Mouse (Mus musculus) lung, embryonic 15.5 days (tissue): ENCODE results near the gene Nr1h4. TPM values are rescaled to one million over a fixed set of nuclear protein-coding genes. Genes with fewer than 3 reads are reported as not detected.

Experiments used
- ATAC-seq: fragments of 200-750 bp; cut with Nextera tagmentation; 2 replicates; pipeline ENCODE4 v1.8.0; 2017; ENCODE audit warnings: moderate number of reproducible peaks, borderline replicate concordance; ENCODE audit not compliant: low FRiP score, low TSS enrichment; ENCODE audit errors: extremely low read depth
- H3K27ac ChIP-seq: fragments of 300-500 bp; sonication (generic); 2 replicates; pipeline ENCODE4 v1.5.1; 2015; ENCODE audit warnings: moderate library complexity, mild to moderate bottlenecking, inconsistent platforms
- H3K27me3 ChIP-seq: fragments of 300-500 bp; sonication (generic); 2 replicates; pipeline ENCODE4 v1.6.1; 2015; ENCODE audit warnings: inconsistent platforms
- H3K36me3 ChIP-seq: fragments of 300-500 bp; sonication (generic); 2 replicates; pipeline ENCODE4 v1.6.1; 2015; ENCODE audit warnings: inconsistent platforms
- H3K4me1 ChIP-seq: fragments of 300-500 bp; sonication (generic); 2 replicates; pipeline ENCODE4 v1.6.1; 2015; ENCODE audit warnings: inconsistent platforms
- H3K4me2 ChIP-seq: fragments of 300-500 bp; sonication (generic); 2 replicates; pipeline ENCODE4 v1.6.1; 2015; ENCODE audit warnings: inconsistent platforms, mild to moderate bottlenecking, moderate library complexity
- H3K4me3 ChIP-seq: fragments of 300-500 bp; sonication (generic); 2 replicates; pipeline ENCODE4 v1.5.1; 2015; ENCODE audit warnings: mild to moderate bottlenecking, inconsistent platforms
- H3K9ac ChIP-seq: fragments of 300-500 bp; sonication (generic); 2 replicates; pipeline ENCODE4 v1.6.1; 2015; ENCODE audit warnings: inconsistent platforms
- H3K9me3 ChIP-seq: fragments of 300-500 bp; sonication (generic); 2 replicates; pipeline ENCODE4 v1.6.1; 2016; ENCODE audit warnings: inconsistent platforms
- WGBS: fragments of 180-500 bp; shearing (Covaris S2); methylation state at CpG from one replicate; pipeline ENCODE4 v1.1.7; 2015; 5-methylcytosine and 5-hydroxymethylcytosine counted together
- polyA plus RNA-seq: library from polyadenylated mRNA; unstranded; fragments of >200 nt; fragmentation: Nextera tagmentation; extraction: Ambion mirVana; gene quantifications from 2 replicates; pipeline ENCODE4 v1.2.1, GENCODE M21; 2015

Nr1h4 gene
- polyA plus RNA-seq, 1 experiment from 2014 or later: 0.16 TPM

DNA sequence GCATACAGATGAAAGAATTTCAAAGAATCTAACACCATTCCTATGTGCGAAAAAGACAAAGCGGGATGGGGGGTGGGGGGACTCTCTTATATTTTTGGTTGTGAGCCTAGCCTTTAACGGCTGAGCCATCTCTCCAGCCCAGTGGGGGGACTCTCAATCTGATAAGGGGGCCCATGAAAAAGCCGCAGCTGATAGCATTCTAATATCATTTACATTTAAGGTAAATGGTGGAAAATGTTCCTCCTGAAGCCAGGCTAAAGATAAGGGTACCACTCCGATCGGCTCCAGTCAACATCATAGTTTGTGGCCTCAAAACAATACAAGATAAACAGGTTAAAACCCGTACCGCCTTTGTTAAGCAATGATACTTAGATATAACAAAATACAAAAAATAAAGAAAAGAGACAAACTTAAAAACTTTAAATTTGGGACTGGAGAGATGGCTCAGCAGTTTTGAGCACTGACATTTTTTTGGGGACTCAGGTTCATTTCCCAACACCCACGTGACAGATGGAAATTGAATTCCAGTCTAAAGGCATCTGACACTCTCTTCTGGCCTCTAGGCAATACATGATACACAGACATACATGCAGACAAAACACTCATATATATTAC is 110.1 kb downstream of the Nr1h4 start:
- Histone ChIP-seq H3K36me3 (peaks cover 57% of the 10 kb centered on the region), H3K4me1 (no peaks in the 10 kb centered on the region)
- 86% methylated on average over 9 of the region's 9 CpGs for WGBS

DNA sequence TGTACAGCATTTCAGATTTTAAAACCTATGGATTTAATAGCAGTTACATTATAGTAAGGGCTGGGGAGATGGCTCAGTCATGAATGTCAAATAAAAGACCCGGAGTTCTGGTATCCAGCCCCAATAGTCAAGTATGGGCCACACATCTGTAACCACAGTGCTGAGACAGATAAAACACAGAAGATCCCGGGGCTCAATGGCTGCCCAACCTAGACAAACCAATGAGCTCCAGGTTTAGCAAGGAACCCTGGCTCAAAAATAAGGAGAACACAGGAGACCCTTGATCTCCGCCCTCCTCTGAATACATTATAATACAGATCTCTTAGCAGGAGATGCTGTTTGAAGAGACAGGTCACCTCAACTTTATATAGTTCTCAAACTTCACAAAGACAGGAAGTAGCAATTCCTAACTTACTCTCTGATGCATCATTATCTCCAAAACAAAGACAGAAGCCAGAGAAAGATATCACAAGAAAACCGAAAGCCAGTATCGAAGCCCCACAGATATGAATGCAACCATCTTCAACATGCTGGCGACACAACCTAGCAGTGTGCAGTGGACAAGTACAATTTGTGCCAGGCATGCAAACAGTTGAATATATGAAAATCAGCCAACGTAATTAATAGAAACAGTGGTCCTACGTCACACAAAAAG is 110.8 kb downstream of the Nr1h4 start:
- Histone ChIP-seq H3K4me2 (no peak overlapping the region), H3K27me3 (no peaks in the 10 kb centered on the region), H3K4me3 (no peak overlapping the region), H3K9me3 (no peaks in the 10 kb centered on the region), H3K36me3 (peaks cover 57% of the 10 kb centered on the region), H3K27ac (no peak overlapping the region), H3K4me1 (no peaks in the 10 kb centered on the region), H3K9ac (no peak overlapping the region)
- 86% methylated on average over 8 of the region's 8 CpGs for WGBS
- no peak for ATAC-seq

More for the DNA sequence above, 110.1 kb downstream of the Nr1h4 start:
- Histone ChIP-seq H3K27me3 (no peaks in the 10 kb centered on the region), H3K9ac (no peak overlapping the region), H3K4me3 (no peak overlapping the region), H3K27ac (no peak overlapping the region), H3K9me3 (no peaks in the 10 kb centered on the region), H3K4me2 (no peak overlapping the region)
- ATAC-seq: no peak

DNA sequence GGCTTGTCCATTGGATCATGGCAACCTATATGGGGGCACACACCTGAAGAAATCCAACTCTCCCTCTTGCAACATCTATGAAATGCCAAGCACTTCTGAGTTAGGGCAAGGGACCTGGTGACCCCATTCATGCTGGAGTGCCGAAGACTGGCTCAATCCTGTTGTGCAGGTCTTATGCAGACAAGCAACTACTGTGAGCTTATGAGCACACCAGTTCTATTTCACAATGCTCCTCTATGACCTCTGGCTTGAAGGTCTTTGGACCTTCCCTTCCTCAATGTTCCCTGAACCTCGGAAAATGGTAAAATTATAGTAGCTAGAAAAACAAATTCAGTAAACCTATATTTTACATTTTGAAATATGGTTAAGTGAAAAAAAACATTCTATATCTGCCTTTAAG is 115.4 kb downstream of the Nr1h4 start:
- no peak overlapping the region for H3K4me3 ChIP-seq
- no peak overlapping the region for H3K4me2 ChIP-seq
- no peak overlapping the region for H3K9ac ChIP-seq
- H3K36me3 ChIP-seq: peaks cover 65% of the 10 kb centered on the region
- no peak for ATAC-seq
- no peak overlapping the region for H3K27ac ChIP-seq
- WGBS: 88% methylated on average over 2 of the region's 2 CpGs
- H3K27me3 ChIP-seq: no peaks in the 10 kb centered on the region
- H3K9me3 ChIP-seq: no peaks in the 10 kb centered on the region
- H3K4me1 ChIP-seq: no peaks in the 10 kb centered on the region

DNA sequence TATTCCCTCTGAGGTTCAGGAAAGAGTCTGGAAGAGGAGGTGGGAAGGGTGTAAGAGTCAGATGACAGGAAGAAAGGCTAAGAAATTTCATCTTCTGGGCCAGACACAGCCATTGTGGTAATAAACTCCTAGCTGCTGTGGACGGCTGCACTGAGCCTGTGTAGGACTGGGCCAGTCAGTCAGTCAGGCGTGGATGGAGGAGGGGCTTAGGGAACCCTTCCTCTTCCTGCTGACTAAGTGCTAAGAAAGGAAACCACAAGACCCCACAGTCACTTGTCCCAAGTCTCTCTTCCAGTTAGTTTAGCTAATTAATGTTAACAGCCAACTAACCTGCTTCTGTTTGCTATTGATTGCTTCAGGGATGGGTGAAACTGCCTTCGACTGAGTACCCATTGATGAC is 117.9 kb downstream of the Nr1h4 start:
- H3K36me3 ChIP-seq: peaks cover 64% of the 10 kb centered on the region
- H3K4me3 ChIP-seq: no peak overlapping the region
- H3K9me3 ChIP-seq: no peaks in the 10 kb centered on the region
- H3K4me1 ChIP-seq: no peaks in the 10 kb centered on the region
- H3K27me3 ChIP-seq: no peaks in the 10 kb centered on the region
- no peak overlapping the region for H3K4me2 ChIP-seq
- H3K27ac ChIP-seq: no peak overlapping the region
- ATAC-seq: no peak
- WGBS: 70% methylated on average over 3 of the region's 3 CpGs
- H3K9ac ChIP-seq: no peak overlapping the region

DNA sequence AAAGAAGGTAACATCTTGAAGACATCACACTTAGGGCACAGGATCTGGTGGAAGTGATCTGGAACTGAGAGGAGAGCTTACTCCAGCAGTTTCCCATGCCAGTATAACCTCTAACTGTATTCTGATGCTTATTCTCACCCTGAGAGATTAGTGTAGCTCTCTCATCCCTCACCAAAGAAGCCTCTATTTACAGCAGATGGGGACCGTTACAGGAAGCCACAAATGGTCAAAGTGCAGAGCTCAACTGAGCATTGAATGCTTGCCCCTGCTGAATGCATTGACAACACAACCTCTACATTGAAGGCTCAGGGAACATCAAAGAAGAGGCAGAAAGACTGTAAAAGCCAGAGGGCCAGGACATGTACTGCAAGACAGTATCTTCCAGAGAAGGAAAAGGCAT is 125.8 kb downstream of the Nr1h4 start:
- Histone ChIP-seq H3K9me3 (no peaks in the 10 kb centered on the region), H3K27ac (no peak overlapping the region), H3K9ac (no peak overlapping the region), H3K4me3 (no peak overlapping the region), H3K36me3 (peaks cover 13% of the 10 kb centered on the region), H3K4me2 (no peak overlapping the region), H3K27me3 (no peaks in the 10 kb centered on the region), H3K4me1 (no peaks in the 10 kb centered on the region)
- no peak for ATAC-seq
- WGBS: 64% methylated on average over 1 of the region's 1 CpGs

DNA sequence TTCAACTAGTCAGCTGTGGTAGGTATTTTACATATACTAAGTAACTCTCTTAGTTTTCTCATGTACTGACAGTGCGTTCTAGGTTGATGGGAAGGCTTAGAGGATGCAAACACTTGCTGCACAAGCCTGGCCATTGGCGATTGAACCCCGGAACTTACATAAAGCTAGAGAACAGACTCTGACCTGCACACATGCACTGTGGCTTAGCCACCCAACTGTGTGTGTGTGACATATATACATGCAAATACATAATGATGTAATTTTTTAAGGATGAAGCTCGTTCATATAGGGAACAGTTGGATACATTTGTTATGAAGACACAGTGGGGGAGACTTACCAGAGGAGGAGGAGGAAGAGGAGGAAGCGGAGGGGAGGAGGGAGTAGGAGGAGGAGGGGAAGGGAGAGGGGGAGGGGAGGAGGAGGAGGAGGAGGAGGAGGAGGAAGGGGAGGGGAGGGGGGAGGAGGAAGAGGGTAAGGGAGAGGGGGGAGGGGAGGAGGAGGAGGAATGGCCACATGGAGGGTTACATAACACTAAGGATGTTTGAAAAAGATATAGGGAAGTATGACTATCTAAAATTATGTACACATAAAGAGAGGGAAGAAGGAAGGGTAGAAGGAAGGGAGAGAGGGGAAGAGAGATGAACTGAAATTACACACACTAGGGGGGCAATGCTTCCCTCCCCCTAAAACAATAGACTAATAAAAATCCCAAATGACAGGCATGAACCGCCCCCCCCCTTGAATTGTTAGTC is 126.5 kb downstream of the Nr1h4 start:
- no peak overlapping the region for H3K27ac ChIP-seq
- no peak for ATAC-seq
- no peaks in the 10 kb centered on the region for H3K27me3 ChIP-seq
- no peaks in the 10 kb centered on the region for H3K4me1 ChIP-seq
- H3K9ac ChIP-seq: no peak overlapping the region
- H3K4me2 ChIP-seq: no peak overlapping the region
- no peaks in the 10 kb centered on the region for H3K9me3 ChIP-seq
- WGBS: 68% methylated on average over 5 of the region's 6 CpGs
- H3K4me3 ChIP-seq: no peak overlapping the region
- H3K36me3 ChIP-seq: peaks cover 11% of the 10 kb centered on the region; the same call in 1 of the 2 replicates

DNA sequence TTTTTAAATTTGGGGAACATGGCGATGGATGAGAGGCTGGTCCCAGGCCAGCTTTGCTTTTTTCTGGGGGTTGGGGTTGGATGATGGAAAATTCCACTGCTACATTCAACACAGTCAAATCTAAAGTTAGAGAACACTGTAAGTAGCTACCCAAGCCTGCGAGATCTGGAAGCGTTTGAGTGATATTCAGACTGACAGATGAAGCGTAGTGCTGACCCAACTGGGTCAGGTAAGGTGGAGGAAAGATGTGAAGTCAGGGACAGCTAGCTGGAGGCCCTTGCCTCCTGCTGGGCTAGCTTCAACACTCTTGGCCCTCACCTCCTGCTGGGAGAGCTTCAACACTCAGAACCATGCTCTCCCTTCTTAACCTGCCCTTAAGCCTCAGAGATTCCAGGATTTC is 128.4 kb downstream of the Nr1h4 start:
- Histone ChIP-seq H3K36me3 (no peaks in the 10 kb centered on the region), H3K27me3 (no peaks in the 10 kb centered on the region), H3K4me3 (no peak overlapping the region), H3K9me3 (peaks cover 3% of the 10 kb centered on the region; the same call in 1 of the 2 replicates), H3K4me2 (no peak overlapping the region), H3K4me1 (no peaks in the 10 kb centered on the region), H3K27ac (no peak overlapping the region), H3K9ac (no peak overlapping the region)
- 61% methylated on average over 4 of the region's 4 CpGs for WGBS
- ATAC-seq: no peak

Other genes starting within 250 kb of the Nr1h4 start
- 0.82 and 1.1 TPM in 2 replicates for gene Ano4, start 188.8 kb downstream of the Nr1h4 start, polyA plus RNA-seq
- gene Gas2l3, start 89.6 kb downstream of the Nr1h4 start, polyA plus RNA-seq: 20.7 and 22.0 TPM in 2 replicates
- gene Slc17a8, start 87.7 kb upstream of the Nr1h4 start, polyA plus RNA-seq: 0.09 TPM in 1 of 2 replicates, not detected in the other
- gene Scyl2, start 152.7 kb upstream of the Nr1h4 start, polyA plus RNA-seq: 7.8 and 8.2 TPM in 2 replicates
- gene Actr6, start 198.7 kb upstream of the Nr1h4 start, polyA plus RNA-seq: 31.7 and 34.1 TPM in 2 replicates
- 26.3 and 28.3 TPM in 2 replicates for gene Uhrf1bp1l, start 211.4 kb upstream of the Nr1h4 start, polyA plus RNA-seq